ENCODE assay signal across 12 mouse cellular contexts in the genomic region with DNA sequence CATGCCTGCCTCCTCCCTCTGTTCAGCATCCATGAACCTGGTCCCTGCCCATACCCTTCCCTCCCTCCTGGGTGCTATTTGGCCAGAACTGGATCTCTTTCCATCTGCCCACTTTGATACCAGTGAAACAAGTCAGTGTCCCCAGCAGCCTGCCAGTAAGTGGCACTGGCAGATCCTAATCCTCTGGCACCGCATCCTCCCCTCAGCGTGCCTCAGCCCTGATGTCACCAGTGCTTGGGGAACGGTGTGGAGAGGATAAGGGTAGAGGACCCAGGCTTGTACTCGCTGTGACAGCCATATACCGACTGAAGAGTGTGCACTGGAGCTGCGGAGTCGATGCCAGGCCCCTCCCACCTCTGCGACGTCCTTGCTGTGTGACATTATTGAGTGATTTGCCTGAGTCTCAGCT.
DNase-seq lines count a peak whose midpoint lies in the region; ATAC-seq lines count a peak whose summit lies in the region.
"Had no signal": no experiment of that assay in that cellular context is flagged by ENCODE, and none has a peak within 500 bp of the region (broad histone marks: within the 10 kb centered on the region; RNA-seq: fewer than 3 reads in every experiment).

No protein-coding gene starts in this region.

- no peaks in the 10 kb centered on the region for H3K36me3 ChIP-seq in embryonic facial prominence, embryonic 14.5 days (ENCODE audit: control insufficient read depth, insufficient read depth, low read length)
- no peaks in the 10 kb centered on the region for H3K36me3 ChIP-seq in embryonic facial prominence, embryonic 10.5 days (replicated peaks)
- no peaks in the 10 kb centered on the region for H3K36me3 ChIP-seq in forebrain, embryonic 12.5 days (replicated peaks)
- H3K36me3 ChIP-seq in midbrain, embryonic 14.5 days (ENCODE audit: control insufficient read depth, insufficient read depth, low read length): no peaks in the 10 kb centered on the region

- peak; percentile 61 for ATAC-seq in embryonic facial prominence, embryonic 14.5 days (ENCODE audit: low read depth)
- ATAC-seq in forebrain, embryonic 12.5 days (ENCODE audit: low FRiP score): peak; percentile 67; the same call in 1 of the 2 replicates
- ATAC-seq in midbrain, embryonic 14.5 days (ENCODE audit: low FRiP score, low TSS enrichment): peak; percentile 57; the same call in 1 of the 2 replicates
- ATAC-seq: Patski had no signal

- H3K27me3 ChIP-seq in embryonic facial prominence, embryonic 14.5 days (replicated peaks; ENCODE audit: control insufficient read depth, insufficient read depth, low read length): no peaks in the 10 kb centered on the region
- no peaks in the 10 kb centered on the region for H3K27me3 ChIP-seq in embryonic facial prominence, embryonic 10.5 days (replicated peaks; ENCODE audit: low read depth, poor library complexity, severe bottlenecking)
- no peaks in the 10 kb centered on the region for H3K27me3 ChIP-seq in forebrain, embryonic 12.5 days
- no peaks in the 10 kb centered on the region for H3K27me3 ChIP-seq in midbrain, embryonic 14.5 days (ENCODE audit: control insufficient read depth, insufficient read depth, low read length)
- H3K27me3 ChIP-seq: Patski had no signal

- DNase-seq in embryonic facial prominence, embryonic 14.5 days (ENCODE audit: low spot score): no peak
- no peak for DNase-seq in embryonic facial prominence, embryonic 10.5 days (ENCODE audit: low spot score)
- DNase-seq in adrenal gland, postnatal 14 days: peak; percentile 51
- DNase-seq in midbrain, embryonic 14.5 days: peak; percentile 33
- no peak for DNase-seq in spleen, adult 18-20 months
- no peak for DNase-seq in thymus, adult 18-20 months
- no peak for DNase-seq in right cerebral cortex, adult 18-20 months
- DNase-seq: kidney, adult 18-20 months had no signal

- H3K4me2 ChIP-seq in embryonic facial prominence, embryonic 14.5 days (ENCODE audit: low read depth, low read length): no peak overlapping the region
- no peak overlapping the region for H3K4me2 ChIP-seq in forebrain, embryonic 12.5 days
- H3K4me2 ChIP-seq in midbrain, embryonic 14.5 days (ENCODE audit: low read length): no peak overlapping the region
- H3K4me2 ChIP-seq: heart, embryonic 11.5 days had no signal

- no peak overlapping the region for H3K27ac ChIP-seq in embryonic facial prominence, embryonic 14.5 days (replicated peaks; ENCODE audit: low read depth, low read length)
- no peak overlapping the region for H3K27ac ChIP-seq in embryonic facial prominence, embryonic 10.5 days (replicated peaks)
- no peak overlapping the region for H3K27ac ChIP-seq in forebrain, embryonic 12.5 days
- H3K27ac ChIP-seq in midbrain, embryonic 14.5 days (replicated peaks; ENCODE audit: low read depth, low read length): no peak overlapping the region; the same call in 1 of the 2 replicates
- H3K27ac ChIP-seq: liver, embryonic 14.5 days had no signal

- no peak overlapping the region for H3K4me3 ChIP-seq in embryonic facial prominence, embryonic 14.5 days (ENCODE audit: low read depth, low read length)
- H3K4me3 ChIP-seq in embryonic facial prominence, embryonic 10.5 days: no peak overlapping the region
- H3K4me3 ChIP-seq in forebrain, embryonic 12.5 days (replicated peaks): no peak overlapping the region
- H3K4me3 ChIP-seq in midbrain, embryonic 14.5 days (replicated peaks; ENCODE audit: low read depth, low read length): no peak overlapping the region

- no peaks in the 10 kb centered on the region for H3K9me3 ChIP-seq in embryonic facial prominence, embryonic 14.5 days (ENCODE audit: control insufficient read depth, low read length)
- no peaks in the 10 kb centered on the region for H3K9me3 ChIP-seq in embryonic facial prominence, embryonic 10.5 days
- no peaks in the 10 kb centered on the region for H3K9me3 ChIP-seq in forebrain, embryonic 12.5 days
- no peaks in the 10 kb centered on the region for H3K9me3 ChIP-seq in midbrain, embryonic 14.5 days (ENCODE audit: control insufficient read depth, low read length)

- WGBS in embryonic facial prominence, embryonic 14.5 days: 61% methylated on average over 9 of the region's 9 CpGs
- WGBS in embryonic facial prominence, embryonic 10.5 days: 75% methylated on average over 9 of the region's 9 CpGs
- WGBS in forebrain, embryonic 12.5 days: 67% methylated on average over 9 of the region's 9 CpGs
- 52% methylated on average over 9 of the region's 9 CpGs for WGBS in midbrain, embryonic 14.5 days

- no peak overlapping the region for H3K9ac ChIP-seq in embryonic facial prominence, embryonic 14.5 days (ENCODE audit: low read depth, low read length)
- H3K9ac ChIP-seq in forebrain, embryonic 12.5 days: no peak overlapping the region
- no peak overlapping the region for H3K9ac ChIP-seq in midbrain, embryonic 14.5 days (replicated peaks; ENCODE audit: low read length)
- H3K9ac ChIP-seq: liver, embryonic 14.5 days had no signal

- no peaks in the 10 kb centered on the region for H3K4me1 ChIP-seq in embryonic facial prominence, embryonic 14.5 days (ENCODE audit: control insufficient read depth, insufficient read depth, low read length)
- peaks cover 13% of the 10 kb centered on the region for H3K4me1 ChIP-seq in embryonic facial prominence, embryonic 10.5 days
- peaks cover 23% of the 10 kb centered on the region for H3K4me1 ChIP-seq in forebrain, embryonic 12.5 days
- H3K4me1 ChIP-seq in midbrain, embryonic 14.5 days (ENCODE audit: control insufficient read depth, insufficient read depth, low read length): peaks cover 18% of the 10 kb centered on the region; the same call in 1 of the 2 replicates

Comparison
In these comparisons a context has a peak if more than half of its experiments do, and no peak if none do; other contexts are left out.
1. DNase-seq: peak in adrenal gland, postnatal 14 days (single experiment) and midbrain, embryonic 14.5 days (single experiment); none in embryonic facial prominence, embryonic 14.5 days (single experiment), embryonic facial prominence, embryonic 10.5 days (single experiment), spleen, adult 18-20 months (0 of 2), thymus, adult 18-20 months (0 of 2) and right cerebral cortex, adult 18-20 months (single experiment).
2. Peak in every context shown above with its lines, with median percentiles within 50 percentile points of each other: ATAC-seq.